Mouse (Mus musculus) megakaryocyte, embryonic 14.5 days (primary cell): ENCODE results near the gene Asb4. TPM values are rescaled to one million over a fixed set of nuclear protein-coding genes. Genes with fewer than 3 reads are reported as not detected.
"Not testable (repeated sequence)": the region's sequence is repeated elsewhere in the genome, so short reads cannot be mapped to it uniquely, and the experiment has no call there.

ENCODE experiments used
- H3K27me3 ChIP-seq: replicated peaks from 2 replicates; pipeline ENCODE3; 2012; ENCODE audit warnings: inconsistent platforms
- H3K36me3 ChIP-seq: replicated peaks from 2 replicates; pipeline ENCODE3; 2012; ENCODE audit warnings: low read length, inconsistent platforms, mixed read lengths
- H3K4me1 ChIP-seq: 2 replicates; pipeline ENCODE4 v1.6.1; 2012; ENCODE audit warnings: inconsistent platforms
- H3K4me3 ChIP-seq: replicated peaks from 2 replicates; pipeline ENCODE3; 2012; ENCODE audit warnings: moderate library complexity, mild to moderate bottlenecking, inconsistent platforms
- H3K9me3 ChIP-seq: 2 replicates; pipeline ENCODE4 v1.6.1; 2012; ENCODE audit warnings: inconsistent platforms
- FLI1 ChIP-seq: IDR thresholded peaks from 2 replicates; pipeline ENCODE4 v1.6.1; 2012; ENCODE audit warnings: low read length, inconsistent platforms, mixed read lengths
- GATA1 ChIP-seq: IDR thresholded peaks from 3 replicates; pipeline ENCODE4 v1.6.1; 2012; ENCODE audit warnings: mixed read lengths, low read length, inconsistent platforms, borderline replicate concordance
- polyA plus RNA-seq: library from polyadenylated mRNA; stranded (reverse); fragments of >175 nt; gene quantifications from 2 replicates; pipeline ENCODE4 v1.2.3, GENCODE M21; 2012; ENCODE audit warnings: low replicate concordance; ENCODE audit not compliant: insufficient read depth

Asb4 gene
- polyA plus RNA-seq, result not detected in 2 replicates

GRCm38 (mm10) chr6:5383336-5384177 is at the start of gene Asb4:
TSS of gene Asb4 (plus strand) at chr6:5383386.
- H3K4me1 ChIP-seq, result peaks cover 23% of the 10 kb centered on the region
- no peaks in the 10 kb centered on the region for H3K36me3 ChIP-seq
- peak within 1 kb of the TSS; percentile 38 for H3K4me3 ChIP-seq
- no peaks in the 10 kb centered on the region for H3K9me3 ChIP-seq
- no peak for TF ChIP-seq FLI1
- peaks cover 4% of the 10 kb centered on the region for H3K27me3 ChIP-seq

GRCm38 (mm10) chr6:5334021-5334420 is 49.2 kb upstream of the Asb4 start:
- Histone ChIP-seq H3K4me1 (no peaks in the 10 kb centered on the region), H3K4me3 (no peak overlapping the region), H3K27me3 (no peaks in the 10 kb centered on the region), H3K9me3 (no peaks in the 10 kb centered on the region), H3K36me3 (no peaks in the 10 kb centered on the region)
- TF ChIP-seq GATA1 (no peak), FLI1 (no peak)

- H3K4me3 ChIP-seq, H3K4me1 ChIP-seq, H3K27me3 ChIP-seq, H3K36me3 ChIP-seq, H3K9me3 ChIP-seq: not testable (repeated sequence)
Measured at GRCm38 (mm10) chr6:5336016-5336415, 47.2 kb upstream of the Asb4 start.

GRCm38 (mm10) chr6:5338781-5339180 is 44.4 kb upstream of the Asb4 start:
- H3K27me3 ChIP-seq, H3K9me3 ChIP-seq, H3K36me3 ChIP-seq, H3K4me1 ChIP-seq, H3K4me3 ChIP-seq: not testable (repeated sequence)

- H3K36me3 ChIP-seq, H3K27me3 ChIP-seq: not testable (repeated sequence)
Measured at GRCm38 (mm10) chr6:5339283-5339682, 43.9 kb upstream of the Asb4 start.

GRCm38 (mm10) chr6:5344255-5344654 is 38.9 kb upstream of the Asb4 start:
- H3K4me1 ChIP-seq, result no peaks in the 10 kb centered on the region
- TF ChIP-seq GATA1 (no peak), FLI1 (no peak)
- H3K9me3 ChIP-seq, result no peaks in the 10 kb centered on the region
- H3K27me3 ChIP-seq, result peaks cover 2% of the 10 kb centered on the region
- H3K36me3 ChIP-seq, result no peaks in the 10 kb centered on the region
- no peak overlapping the region for H3K4me3 ChIP-seq

More at GRCm38 (mm10) chr6:5339283-5339682, 43.9 kb upstream of the Asb4 start:
- not testable (repeated sequence) for H3K4me1 ChIP-seq, H3K4me3 ChIP-seq, H3K9me3 ChIP-seq

GRCm38 (mm10) chr6:5357873-5358272 is 25.3 kb upstream of the Asb4 start:
- Histone ChIP-seq H3K4me1 (peaks cover 4% of the 10 kb centered on the region), H3K9me3 (no peaks in the 10 kb centered on the region), H3K27me3 (no peaks in the 10 kb centered on the region), H3K4me3 (no peak overlapping the region), H3K36me3 (no peaks in the 10 kb centered on the region)
- TF ChIP-seq FLI1 (no peak), GATA1 (no peak)

- no peak overlapping the region for H3K4me3 ChIP-seq
- H3K4me1 ChIP-seq, result peaks cover 4% of the 10 kb centered on the region
- no peaks in the 10 kb centered on the region for H3K9me3 ChIP-seq
- H3K27me3 ChIP-seq, result no peaks in the 10 kb centered on the region
- H3K36me3 ChIP-seq, result no peaks in the 10 kb centered on the region
- TF ChIP-seq FLI1, result no peak
- TF ChIP-seq GATA1, result no peak
Measured at GRCm38 (mm10) chr6:5360402-5360801, 22.8 kb upstream of the Asb4 start.

- Histone ChIP-seq H3K9me3 (no peaks in the 10 kb centered on the region), H3K27me3 (no peaks in the 10 kb centered on the region), H3K4me3 (no peak overlapping the region), H3K36me3 (no peaks in the 10 kb centered on the region), H3K4me1 (no peaks in the 10 kb centered on the region; the same call in 1 of the 2 replicates)
- TF ChIP-seq GATA1 (no peak), FLI1 (no peak)
Measured at GRCm38 (mm10) chr6:5361987-5362386, 21.2 kb upstream of the Asb4 start.

- H3K36me3 ChIP-seq, result no peaks in the 10 kb centered on the region
- no peak for TF ChIP-seq FLI1
- TF ChIP-seq GATA1, result no peak
- H3K4me3 ChIP-seq, result no peak overlapping the region
- H3K4me1 ChIP-seq, result no peaks in the 10 kb centered on the region
- H3K27me3 ChIP-seq, result no peaks in the 10 kb centered on the region
- H3K9me3 ChIP-seq, result no peaks in the 10 kb centered on the region
Measured at GRCm38 (mm10) chr6:5365845-5366244, 17.3 kb upstream of the Asb4 start.

- peaks cover 11% of the 10 kb centered on the region for H3K4me1 ChIP-seq
- no peaks in the 10 kb centered on the region for H3K27me3 ChIP-seq
- H3K36me3 ChIP-seq, result no peaks in the 10 kb centered on the region
- no peak overlapping the region for H3K4me3 ChIP-seq
- TF ChIP-seq GATA1, result no peak
- no peak for TF ChIP-seq FLI1
- H3K9me3 ChIP-seq, result no peaks in the 10 kb centered on the region
Measured at GRCm38 (mm10) chr6:5376884-5377283, 6.3 kb upstream of the Asb4 start.
